Mouse (Mus musculus) limb, embryonic 13.5 days (tissue): Measurements from ENCODE around the gene Gpatch1. TPM values are rescaled to one million over a fixed set of nuclear protein-coding genes. Genes with fewer than 3 reads are reported as not detected.

Experiments used
- polyA plus RNA-seq: library from polyadenylated mRNA; unstranded; fragments of >200 nt; fragmentation: Nextera tagmentation; extraction: Ambion mirVana; gene quantifications from 2 replicates; pipeline ENCODE4 v1.2.1, GENCODE M21; 2015

Gpatch1 gene
- polyA plus RNA-seq, 1 experiment from 2014 or later = 20.0 TPM

Other genes with a start within 250 kb of the Gpatch1 start
- 2.0 and 2.2 TPM in 2 replicates for gene Cebpa, start 199.1 kb downstream of the Gpatch1 start, polyA plus RNA-seq
- 1.4 and 2.0 TPM in 2 replicates for gene Slc7a10, start 132.1 kb downstream of the Gpatch1 start, polyA plus RNA-seq
- 8.9 and 9.6 TPM in 2 replicates for gene Lrp3, start 102.9 kb downstream of the Gpatch1 start, polyA plus RNA-seq
- gene Rhpn2, start 15.7 kb upstream of the Gpatch1 start, polyA plus RNA-seq = 2.6 and 2.7 TPM in 2 replicates
- 16.7 and 17.3 TPM in 2 replicates for gene Faap24, start 78.4 kb upstream of the Gpatch1 start, polyA plus RNA-seq
- 47.1 and 47.4 TPM in 2 replicates for gene Cep89, start 78.6 kb upstream of the Gpatch1 start, polyA plus RNA-seq
- gene Slc7a9, start 130.4 kb upstream of the Gpatch1 start, polyA plus RNA-seq = 0.28 and 0.33 TPM in 2 replicates
- gene Tdrd12, start 219.3 kb upstream of the Gpatch1 start, polyA plus RNA-seq = 0.56 and 0.57 TPM in 2 replicates
- gene Nudt19, start 237.9 kb upstream of the Gpatch1 start, polyA plus RNA-seq = 42.5 and 47.5 TPM in 2 replicates